16 mouse cellular contexts compared by ENCODE assay signal in genomic region chr3:78594305-78594704, GRCm38 (mm10).
DNase-seq lines count a peak whose midpoint lies in the region; ATAC-seq lines count a peak whose summit lies in the region.
"Had no signal": no experiment of that assay in that cellular context is flagged by ENCODE, and none has a peak within 500 bp of the region (broad histone marks: within the 10 kb centered on the region; RNA-seq: fewer than 3 reads in every experiment).

No protein-coding gene starts in this region.

- no peaks in the 10 kb centered on the region for H3K9me3 ChIP-seq in heart, embryonic 13.5 days
- no peaks in the 10 kb centered on the region for H3K9me3 ChIP-seq in kidney, embryonic 16.5 days (ENCODE audit: low read length)
- no peaks in the 10 kb centered on the region for H3K9me3 ChIP-seq in hindbrain, embryonic 15.5 days
- no peaks in the 10 kb centered on the region for H3K9me3 ChIP-seq in midbrain, embryonic 14.5 days (ENCODE audit: control insufficient read depth, low read length)
- H3K9me3 ChIP-seq: embryonic facial prominence, embryonic 13.5 days; midbrain, embryonic 12.5 days had no signal

- H3K4me2 ChIP-seq in heart, embryonic 13.5 days = peak overlapping the region; percentile 57
- peak overlapping the region; percentile 23; the same call in 1 of the 2 replicates for H3K4me2 ChIP-seq in kidney, embryonic 16.5 days (replicated peaks; ENCODE audit: low read depth, low read length)
- H3K4me2 ChIP-seq in hindbrain, embryonic 15.5 days = peak overlapping the region; percentile 10; the same call in 1 of the 2 replicates
- H3K4me2 ChIP-seq in midbrain, embryonic 14.5 days (ENCODE audit: low read length) = no peak overlapping the region
- H3K4me2 ChIP-seq: embryonic facial prominence, embryonic 13.5 days; midbrain, embryonic 12.5 days had no signal

- DNase-seq in heart, adult 11 months = no peak
- DNase-seq in kidney, adult 9 months = no peak
- DNase-seq in midbrain, embryonic 14.5 days = no peak
- no peak for DNase-seq in lung, postnatal 14 days
- DNase-seq in left cerebral cortex, adult 11 months (ENCODE audit: low spot score) = no peak
- DNase-seq: adrenal gland, postnatal 10 days; cerebellum, postnatal 14 days; gastrocnemius, postnatal 14 days; thymus, postnatal 4 days had no signal

- H3K4me3 ChIP-seq in heart, embryonic 13.5 days = peak overlapping the region; percentile 21
- no peak overlapping the region for H3K4me3 ChIP-seq in kidney, embryonic 16.5 days (ENCODE audit: low read length)
- H3K4me3 ChIP-seq in hindbrain, embryonic 15.5 days = no peak overlapping the region
- no peak overlapping the region for H3K4me3 ChIP-seq in midbrain, embryonic 14.5 days (replicated peaks; ENCODE audit: low read depth, low read length)
- H3K4me3 ChIP-seq: embryonic facial prominence, embryonic 13.5 days; midbrain, embryonic 12.5 days had no signal

- no peaks in the 10 kb centered on the region for H3K36me3 ChIP-seq in heart, embryonic 13.5 days
- H3K36me3 ChIP-seq in kidney, embryonic 16.5 days (ENCODE audit: insufficient read depth, low read length) = no peaks in the 10 kb centered on the region
- no peaks in the 10 kb centered on the region for H3K36me3 ChIP-seq in hindbrain, embryonic 15.5 days
- no peaks in the 10 kb centered on the region for H3K36me3 ChIP-seq in midbrain, embryonic 14.5 days (ENCODE audit: control insufficient read depth, insufficient read depth, low read length)
- H3K36me3 ChIP-seq: embryonic facial prominence, embryonic 13.5 days; midbrain, embryonic 12.5 days had no signal

- no peak overlapping the region for H3K9ac ChIP-seq in heart, embryonic 13.5 days
- no peak overlapping the region for H3K9ac ChIP-seq in kidney, embryonic 16.5 days (replicated peaks; ENCODE audit: low read length)
- no peak overlapping the region for H3K9ac ChIP-seq in hindbrain, embryonic 15.5 days
- no peak overlapping the region for H3K9ac ChIP-seq in midbrain, embryonic 14.5 days (replicated peaks; ENCODE audit: low read length)
- H3K9ac ChIP-seq: embryonic facial prominence, embryonic 13.5 days; liver, embryonic 14.5 days; midbrain, embryonic 12.5 days had no signal

- ATAC-seq in heart, embryonic 13.5 days (ENCODE audit: extremely low read depth, insufficient number of reproducible peaks, low FRiP score, low TSS enrichment) = no peak
- ATAC-seq in kidney, embryonic 16.5 days (ENCODE audit: low FRiP score, low TSS enrichment) = no peak
- no peak for ATAC-seq in hindbrain, embryonic 15.5 days (ENCODE audit: low FRiP score, low read depth)
- ATAC-seq in midbrain, embryonic 14.5 days (ENCODE audit: low FRiP score, low TSS enrichment) = peak; percentile 6; the same call in 1 of the 2 replicates

- peak overlapping the region; percentile 20; the same call in 1 of the 2 replicates for H3K27ac ChIP-seq in heart, embryonic 13.5 days (replicated peaks)
- H3K27ac ChIP-seq in kidney, embryonic 16.5 days (ENCODE audit: low read length) = no peak overlapping the region
- no peak overlapping the region for H3K27ac ChIP-seq in hindbrain, embryonic 15.5 days (replicated peaks)
- H3K27ac ChIP-seq in midbrain, embryonic 14.5 days (replicated peaks; ENCODE audit: low read depth, low read length) = no peak overlapping the region
- H3K27ac ChIP-seq: embryonic facial prominence, embryonic 13.5 days; liver, embryonic 14.5 days; midbrain, embryonic 12.5 days; stomach, postnatal 0 days had no signal

- H3K27me3 ChIP-seq in heart, embryonic 13.5 days (replicated peaks) = peaks cover 28% of the 10 kb centered on the region
- no peaks in the 10 kb centered on the region for H3K27me3 ChIP-seq in kidney, embryonic 16.5 days (ENCODE audit: insufficient read depth, low read length)
- no peaks in the 10 kb centered on the region for H3K27me3 ChIP-seq in hindbrain, embryonic 15.5 days
- no peaks in the 10 kb centered on the region for H3K27me3 ChIP-seq in midbrain, embryonic 14.5 days (ENCODE audit: control insufficient read depth, insufficient read depth, low read length)
- H3K27me3 ChIP-seq: midbrain, embryonic 12.5 days had no signal

- peaks cover 9% of the 10 kb centered on the region for H3K4me1 ChIP-seq in heart, embryonic 13.5 days
- H3K4me1 ChIP-seq in kidney, embryonic 16.5 days (ENCODE audit: insufficient read depth, low read length) = peaks cover 5% of the 10 kb centered on the region; the same call in 1 of the 2 replicates
- H3K4me1 ChIP-seq in hindbrain, embryonic 15.5 days (replicated peaks) = peaks cover 9% of the 10 kb centered on the region
- no peaks in the 10 kb centered on the region for H3K4me1 ChIP-seq in midbrain, embryonic 14.5 days (ENCODE audit: control insufficient read depth, insufficient read depth, low read length)

- WGBS in heart, embryonic 13.5 days = 58% methylated on average over 11 of the region's 11 CpGs
- 62% methylated on average over 11 of the region's 11 CpGs for WGBS in kidney, embryonic 16.5 days
- WGBS in hindbrain, embryonic 15.5 days = 62% methylated on average over 11 of the region's 11 CpGs
- 70% methylated on average over 11 of the region's 11 CpGs for WGBS in midbrain, embryonic 14.5 days
